Mouse (Mus musculus) thymus, postnatal 25 days (tissue): ENCODE measurements around the gene Olfr196.
"Not testable (repeated sequence)": the region's sequence is repeated elsewhere in the genome, so short reads cannot be mapped to it uniquely, and the experiment has no call there.

ENCODE experiments used
- DNase-seq: peaks from one replicate; pipeline ENCODE4 v3.0.0; 2022

The Olfr196 gene

GRCm38 (mm10) chr16:59170354-59170753 is at the start of gene Olfr196:
Olfr196 (minus strand) TSS chr16:59170454.
- DNase-seq = no peak

DNA sequence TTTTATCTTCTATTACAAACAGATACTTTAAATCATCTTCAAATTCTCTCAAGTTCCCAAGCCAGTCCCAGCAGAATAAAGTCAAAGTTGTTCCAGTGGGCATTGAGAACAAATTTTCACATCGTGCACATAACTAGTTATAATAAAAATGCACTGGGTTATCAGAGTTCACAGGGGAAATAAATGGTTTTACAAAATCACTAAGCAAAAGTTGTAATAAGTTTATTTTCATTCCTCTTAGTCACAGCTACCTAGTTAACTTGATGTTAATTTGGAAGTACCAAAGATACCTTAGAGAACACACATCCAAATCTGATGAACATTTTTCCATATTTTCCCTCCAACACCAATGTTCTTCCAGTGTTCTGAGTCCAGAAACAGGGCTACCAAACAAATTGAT is 49.4 kb upstream of the Olfr196 start, which contains the start of gene Olfr199:
Gene Olfr199 (minus strand): TSS at position 101 of the 400 bp plus-strand sequence.
- not testable (repeated sequence) for DNase-seq

DNA sequence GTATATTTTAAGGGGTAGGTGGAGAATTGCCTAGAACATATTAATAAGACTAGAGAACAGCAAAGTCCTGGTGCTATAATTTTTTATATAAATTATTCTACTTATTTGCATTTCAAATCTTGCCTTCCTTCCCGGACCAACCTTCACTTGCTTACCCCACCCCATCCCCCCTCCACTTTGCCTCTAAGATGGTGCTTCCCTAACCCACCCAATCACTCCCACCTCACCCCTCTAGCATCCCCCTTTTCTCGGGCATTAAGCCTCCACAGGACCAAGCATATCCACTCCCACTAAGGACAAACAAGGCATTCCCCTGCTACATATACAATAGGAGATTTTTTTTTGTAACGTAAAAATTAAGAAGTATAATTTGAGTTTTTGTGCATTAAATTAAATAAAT is 47.6 kb upstream of the Olfr196 start:
- DNase-seq = not testable (repeated sequence)

- DNase-seq = not testable (repeated sequence)
These were observed 33.2 kb upstream of the Olfr196 start, which contains the start of gene Olfr198 for GRCm38 (mm10) chr16:59203433-59203832. Olfr198 (minus strand) TSS chr16:59203533.

GRCm38 (mm10) chr16:59151996-59152395 is 18.3 kb downstream of the Olfr196 start:
- DNase-seq = no peak

DNA sequence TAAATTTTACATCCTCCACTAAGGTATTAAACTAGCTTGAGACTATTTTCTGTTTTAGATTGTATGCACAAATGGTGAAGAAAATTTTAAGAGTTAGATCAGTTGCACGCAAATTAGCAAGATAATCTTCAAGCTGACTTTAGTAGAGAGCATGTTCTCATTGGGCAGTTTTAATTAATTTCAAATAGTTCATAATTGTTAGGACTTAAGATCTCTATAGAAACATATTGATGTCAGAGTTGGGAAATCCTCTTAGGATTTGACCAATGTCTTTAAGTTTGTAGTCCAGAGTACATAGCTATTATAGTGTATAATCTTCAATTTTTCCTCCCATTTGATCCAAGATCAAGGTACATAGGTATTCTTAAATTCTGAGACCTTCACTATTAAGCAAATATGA is 23.5 kb downstream of the Olfr196 start, which contains the start of gene Olfr195:
Gene Olfr195 (plus strand): TSS at position 301 of the 400 bp plus-strand sequence.
- no peak for DNase-seq

DNA sequence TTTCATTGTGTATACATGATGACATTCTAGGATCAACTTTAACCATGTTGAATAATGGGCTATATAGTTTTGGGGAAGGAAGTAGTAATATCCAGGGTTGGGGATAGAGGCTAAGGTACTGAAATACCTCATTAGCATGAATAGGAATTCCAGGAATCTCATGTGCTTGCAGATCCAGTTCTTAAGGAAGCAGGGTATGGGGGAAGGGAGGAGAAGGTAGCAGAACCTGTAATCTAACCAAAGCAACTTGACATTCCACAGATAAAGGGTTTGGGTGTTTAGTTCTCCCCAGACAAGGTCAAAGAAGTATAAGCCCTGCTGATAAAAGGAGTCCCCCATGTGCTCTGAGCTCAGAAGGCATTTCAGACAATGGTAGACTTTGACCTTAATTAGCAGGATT is 29.1 kb downstream of the Olfr196 start:
- no peak for DNase-seq

DNA sequence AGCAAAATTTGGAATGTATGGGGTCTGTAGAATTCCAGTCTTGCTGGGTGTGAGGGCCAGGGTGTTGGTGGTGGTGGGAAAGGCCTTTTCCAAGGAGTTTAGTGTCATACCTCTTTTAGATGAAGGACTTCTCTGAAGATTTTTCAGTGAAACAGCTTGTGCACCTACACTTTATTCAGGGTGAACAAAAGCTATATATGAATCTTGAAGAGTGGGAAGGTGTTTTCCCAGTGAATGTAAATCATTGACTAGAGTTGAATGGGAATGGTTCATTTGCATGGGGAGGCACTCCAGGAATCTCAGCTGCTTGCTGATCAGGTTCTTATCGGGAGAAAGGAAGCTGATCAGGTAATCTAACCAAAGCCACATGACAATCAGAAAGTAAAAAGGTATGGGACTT is 39.5 kb downstream of the Olfr196 start:
- no peak for DNase-seq

GRCm38 (mm10) chr16:59120969-59121368 is 49.3 kb downstream of the Olfr196 start, which contains the start of gene Olfr194:
Olfr194 (minus strand) TSS chr16:59121069.
- no peak for DNase-seq
